Mouse (Mus musculus): ENCODE results near the gene Arl6ip1. TPM values are rescaled to one million over a fixed set of nuclear protein-coding genes. Genes with fewer than 3 reads are reported as not detected.

Gene Arl6ip1
- polyA plus RNA-seq, 1 experiment from 2014 or later, result 385 TPM

GRCm38 (mm10) chr7:118102231-118102630 lies 27.2 kb downstream of the Arl6ip1 start:
- no peak for ATAC-seq (ENCODE audit: insufficient number of reproducible peaks, low FRiP score)
- WGBS, result 43% methylated on average over 4 of the region's 4 CpGs

GRCm38 (mm10) chr7:118097615-118098014 lies 31.8 kb downstream of the Arl6ip1 start:
- ATAC-seq (ENCODE audit: insufficient number of reproducible peaks, low FRiP score), result no peak
- Histone ChIP-seq H3K36me3 (no peaks in the 10 kb centered on the region), H3K27me3 (replicated peaks) (no peaks in the 10 kb centered on the region), H3K4me2 (no peak overlapping the region), H3K4me1 (replicated peaks) (peaks cover 10% of the 10 kb centered on the region), H3K9me3 (replicated peaks) (no peaks in the 10 kb centered on the region), H3K9ac (no peak overlapping the region), H3K27ac (ENCODE audit: poor library complexity, severe bottlenecking) (no peak overlapping the region), H3K4me3 (no peak overlapping the region)
- WGBS, result 45% methylated on average over 7 of the region's 7 CpGs

More at GRCm38 (mm10) chr7:118102231-118102630, 27.2 kb downstream of the Arl6ip1 start:
- no peak overlapping the region for H3K27ac ChIP-seq (ENCODE audit: poor library complexity, severe bottlenecking)
- no peak overlapping the region for H3K4me3 ChIP-seq
- H3K9me3 ChIP-seq (replicated peaks), result no peaks in the 10 kb centered on the region
- H3K4me1 ChIP-seq (replicated peaks), result peaks cover 18% of the 10 kb centered on the region
- H3K36me3 ChIP-seq, result peaks cover 31% of the 10 kb centered on the region
- no peaks in the 10 kb centered on the region for H3K27me3 ChIP-seq (replicated peaks)
- H3K9ac ChIP-seq, result no peak overlapping the region
- no peak overlapping the region for H3K4me2 ChIP-seq

GRCm38 (mm10) chr7:118079987-118080386 lies 49.5 kb downstream of the Arl6ip1 start:
- Histone ChIP-seq H3K9ac (no peak overlapping the region), H3K27ac (ENCODE audit: poor library complexity, severe bottlenecking) (no peak overlapping the region), H3K36me3 (no peaks in the 10 kb centered on the region), H3K4me3 (no peak overlapping the region), H3K4me2 (no peak overlapping the region), H3K9me3 (replicated peaks) (no peaks in the 10 kb centered on the region), H3K4me1 (replicated peaks) (no peaks in the 10 kb centered on the region), H3K27me3 (replicated peaks) (no peaks in the 10 kb centered on the region)
- 74% methylated on average over 4 of the region's 4 CpGs for WGBS
- ATAC-seq (ENCODE audit: insufficient number of reproducible peaks, low FRiP score), result no peak

GRCm38 (mm10) chr7:118079097-118079496 lies 50.4 kb downstream of the Arl6ip1 start:
- H3K4me1 ChIP-seq (replicated peaks), result no peaks in the 10 kb centered on the region
- no peak overlapping the region for H3K27ac ChIP-seq (ENCODE audit: poor library complexity, severe bottlenecking)
- H3K4me3 ChIP-seq, result no peak overlapping the region
- no peak overlapping the region for H3K4me2 ChIP-seq
- WGBS, result 83% methylated on average over 5 of the region's 5 CpGs
- no peaks in the 10 kb centered on the region for H3K9me3 ChIP-seq (replicated peaks)
- no peak for ATAC-seq (ENCODE audit: insufficient number of reproducible peaks, low FRiP score)
- H3K36me3 ChIP-seq, result no peaks in the 10 kb centered on the region
- H3K9ac ChIP-seq, result no peak overlapping the region
- H3K27me3 ChIP-seq (replicated peaks), result no peaks in the 10 kb centered on the region

Other genes starting within 250 kb of the Arl6ip1 start
- 403 and 415 TPM in 2 replicates for gene Rps15a, start 13.5 kb downstream of the Arl6ip1 start, polyA plus RNA-seq (2016; fragmentation: Nextera tagmentation; extraction: Ambion mirVana)
- gene Smg1, start 114.0 kb upstream of the Arl6ip1 start, polyA plus RNA-seq (2016; fragmentation: Nextera tagmentation; extraction: Ambion mirVana), result 15.0 and 15.6 TPM in 2 replicates